Mouse (Mus musculus): ENCODE measurements at regions not wholly inside any gene's neighbourhood (a gene's known extent, or its start where the extent isn't known, plus 50 kb on each side); places are given as distances from the start of the nearest gene placed in this dataset.
"Not testable (repeated sequence)": the region's sequence is repeated elsewhere in the genome, so short reads cannot be mapped to it uniquely, and the experiment has no call there.

DNA sequence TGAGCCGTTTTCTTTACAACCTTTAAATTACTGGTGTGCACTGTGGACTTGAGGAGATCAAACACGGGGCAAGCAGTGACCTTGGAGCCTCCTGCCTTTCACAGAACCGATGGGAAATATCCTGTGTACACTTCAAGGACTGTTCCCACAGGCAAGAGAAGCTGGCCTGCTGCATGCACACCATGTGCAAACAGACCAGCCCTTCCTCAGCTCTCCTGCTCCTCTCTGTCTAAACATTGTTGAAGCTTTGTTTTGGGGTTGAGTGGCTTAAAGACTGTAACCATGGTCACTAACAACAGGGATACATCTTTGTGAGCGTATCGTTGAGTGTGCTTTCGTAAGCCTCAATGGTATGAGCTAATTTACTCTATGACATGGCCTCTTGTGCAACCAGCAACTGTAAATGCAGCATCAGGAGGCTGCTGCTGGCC lies 50.2 kb upstream of the Agps start:
- ATAC-seq, result no peak

DNA sequence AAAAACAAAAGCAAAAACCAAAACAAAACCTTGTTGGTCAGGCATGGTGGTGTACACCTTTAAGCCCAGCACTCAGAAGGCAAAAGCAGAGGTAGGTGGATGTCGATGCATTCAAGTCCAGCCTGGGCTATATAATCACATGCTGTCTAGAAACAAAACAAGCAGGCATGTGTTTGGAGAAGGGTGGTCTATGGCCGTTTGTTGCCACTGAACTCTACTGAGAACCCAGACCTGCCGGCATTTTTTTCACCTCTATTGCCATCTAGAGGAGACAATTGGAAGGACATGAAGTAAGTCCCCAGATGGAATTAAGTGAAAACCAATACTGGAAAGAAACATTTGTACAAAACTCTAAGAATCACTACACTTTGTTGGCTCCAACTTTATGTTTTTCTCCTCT lies 50.9 kb upstream of the Agps start:
- peak; percentile 77 for ATAC-seq

DNA sequence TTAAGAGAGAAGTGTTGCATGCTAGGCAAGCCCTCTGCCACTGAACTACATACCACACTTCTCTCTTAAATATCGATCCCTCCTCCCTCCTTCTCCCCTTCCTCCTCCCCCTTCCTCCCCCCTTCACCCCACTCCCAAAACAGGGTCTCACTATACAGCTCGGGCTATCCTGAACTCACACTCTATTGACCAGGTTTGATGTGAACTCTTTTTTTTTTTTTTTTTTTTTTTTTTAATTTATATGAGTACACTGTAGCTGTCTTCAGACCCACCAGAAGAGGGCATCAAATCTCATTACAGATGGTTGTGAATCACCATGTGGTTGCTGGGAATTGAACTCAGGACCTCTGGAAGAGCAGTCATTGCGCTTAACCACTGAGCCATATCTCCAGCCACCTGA lies 53.3 kb upstream of the Agps start:
- ATAC-seq, result not testable (repeated sequence)

DNA sequence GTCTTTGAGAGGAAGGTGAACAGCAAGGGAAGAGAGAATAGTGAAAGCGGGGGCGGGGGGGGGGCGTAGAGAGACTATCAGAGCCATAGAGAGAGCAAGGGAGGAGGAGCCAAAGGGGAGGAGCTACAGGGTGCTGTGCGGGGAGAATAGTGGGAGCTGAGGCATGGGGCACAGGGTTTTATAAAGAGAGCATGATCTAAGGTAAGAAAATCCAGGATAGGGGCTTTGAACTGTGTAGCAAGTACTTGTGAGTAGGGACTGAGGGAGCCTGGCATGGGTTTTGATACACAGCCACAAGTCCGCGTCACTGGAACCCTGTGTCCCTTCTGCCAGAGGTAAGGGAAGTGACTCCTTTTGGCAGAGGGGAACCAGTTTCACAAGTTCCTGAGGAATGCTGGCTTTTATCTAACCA lies 54.9 kb upstream of the Agps start:
- peak; percentile 80 for ATAC-seq

DNA sequence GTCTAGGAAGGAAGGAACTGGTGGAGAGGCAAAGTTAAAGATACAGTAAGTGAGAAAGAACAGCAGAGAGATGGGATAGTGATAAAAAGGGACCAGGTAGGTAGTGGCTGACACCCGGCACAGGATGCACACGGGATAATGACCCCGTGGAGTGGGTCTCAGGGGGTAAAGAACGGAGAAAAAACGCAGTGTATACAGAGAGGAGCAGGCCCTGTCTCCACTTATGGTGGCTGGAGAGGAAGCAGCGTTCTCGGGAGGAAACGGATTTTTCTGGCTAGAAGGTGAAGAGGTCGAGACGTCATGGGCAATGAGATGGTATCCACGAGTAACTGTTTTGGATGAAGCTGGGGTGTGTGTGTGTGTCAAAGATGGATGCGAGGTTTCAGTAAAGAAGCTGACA lies 55.4 kb upstream of the Agps start:
- ATAC-seq, result peak; percentile 39

DNA sequence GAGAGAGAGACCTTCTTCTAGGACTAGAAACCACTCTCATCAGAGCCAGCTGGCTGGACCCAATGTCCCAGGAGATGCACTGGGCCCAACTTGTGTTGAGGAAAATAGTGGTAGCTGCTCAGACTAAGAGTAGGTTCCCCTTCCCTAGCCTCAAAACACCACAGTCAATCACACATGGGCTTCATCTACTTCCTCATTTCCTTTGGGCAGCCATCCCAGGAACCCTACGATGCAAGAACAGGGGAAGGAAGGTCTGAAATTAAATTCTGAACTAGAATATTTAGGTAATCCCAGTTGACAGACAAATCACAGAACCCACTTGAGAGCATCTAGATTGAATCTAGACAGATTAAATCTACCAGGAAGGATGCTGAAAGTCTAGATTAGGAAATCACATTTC lies 56.8 kb upstream of the Agps start:
- ATAC-seq, result no peak

DNA sequence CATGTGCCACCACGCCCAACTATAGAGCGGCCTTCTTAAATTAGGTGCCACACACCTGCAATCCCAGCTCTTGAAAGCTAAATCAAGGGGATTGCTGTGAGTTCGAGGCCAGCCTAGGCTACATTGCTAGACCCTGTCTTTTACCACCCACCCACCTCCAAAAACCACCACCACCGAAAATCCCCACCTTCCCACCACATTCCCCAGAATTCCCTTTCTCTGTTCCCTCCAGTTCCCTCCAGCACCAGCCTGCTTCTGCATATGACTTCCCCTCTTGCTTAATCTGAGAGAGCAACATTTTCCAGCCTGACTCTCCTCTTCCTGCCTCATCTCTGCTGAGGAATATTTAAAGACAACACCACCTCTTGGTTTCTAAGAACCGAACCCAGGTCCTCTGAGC lies 58.5 kb upstream of the Agps start:
- ATAC-seq, result no peak

DNA sequence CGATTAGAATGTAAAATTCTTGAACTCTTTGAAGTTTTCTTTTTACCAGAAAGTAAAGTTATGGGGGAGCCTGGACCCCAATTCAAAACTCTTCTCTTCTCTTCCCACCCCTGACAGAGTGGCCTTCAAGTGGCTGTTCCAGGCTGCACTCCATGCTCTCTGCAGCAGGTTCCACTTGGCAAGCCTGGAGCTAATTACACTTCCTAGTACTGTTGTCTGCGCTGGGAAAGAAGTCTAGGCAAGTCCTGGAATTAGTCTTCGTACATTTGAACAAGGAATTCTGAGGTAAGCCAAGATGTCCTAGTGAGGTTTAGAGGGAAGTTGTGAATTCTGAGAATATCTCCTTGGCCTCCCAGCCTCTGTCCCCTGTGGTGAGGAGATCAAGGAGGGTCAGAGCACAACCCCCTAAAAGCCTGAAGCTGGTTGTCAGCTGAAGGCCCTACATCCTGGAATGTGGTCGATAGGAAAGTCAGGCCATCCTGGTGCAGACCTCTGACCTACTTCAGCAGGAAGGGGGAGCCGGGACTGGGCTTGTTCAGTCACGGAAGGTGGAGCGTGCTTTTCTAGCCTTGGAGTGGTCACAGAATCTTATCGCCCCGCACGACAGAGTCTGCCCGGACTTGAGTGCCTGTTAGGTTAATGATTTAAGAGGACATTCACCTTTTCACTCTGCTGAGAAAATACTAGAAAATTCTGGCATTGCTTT lies 59.6 kb upstream of the Agps start:
- ATAC-seq, result no peak

DNA sequence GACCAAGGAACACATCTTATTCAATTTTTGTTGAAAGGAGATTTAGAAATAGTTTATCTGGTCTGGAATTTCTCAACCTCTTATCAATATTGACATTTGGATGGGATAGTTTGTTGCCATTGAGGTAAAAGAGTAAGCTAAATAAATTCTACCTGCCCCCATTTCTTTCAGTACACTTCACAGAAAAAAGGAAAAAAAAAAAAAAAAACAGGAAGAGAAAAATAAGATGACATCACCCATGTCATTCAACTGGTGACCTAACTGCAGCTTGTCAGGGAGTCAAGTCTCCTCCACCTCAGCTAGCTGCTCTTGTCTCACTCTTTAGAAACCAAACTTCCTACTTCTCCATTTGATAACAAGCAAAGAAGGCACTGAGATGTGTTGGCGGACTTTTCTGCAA lies 61.3 kb upstream of the Agps start:
- no peak for ATAC-seq

DNA sequence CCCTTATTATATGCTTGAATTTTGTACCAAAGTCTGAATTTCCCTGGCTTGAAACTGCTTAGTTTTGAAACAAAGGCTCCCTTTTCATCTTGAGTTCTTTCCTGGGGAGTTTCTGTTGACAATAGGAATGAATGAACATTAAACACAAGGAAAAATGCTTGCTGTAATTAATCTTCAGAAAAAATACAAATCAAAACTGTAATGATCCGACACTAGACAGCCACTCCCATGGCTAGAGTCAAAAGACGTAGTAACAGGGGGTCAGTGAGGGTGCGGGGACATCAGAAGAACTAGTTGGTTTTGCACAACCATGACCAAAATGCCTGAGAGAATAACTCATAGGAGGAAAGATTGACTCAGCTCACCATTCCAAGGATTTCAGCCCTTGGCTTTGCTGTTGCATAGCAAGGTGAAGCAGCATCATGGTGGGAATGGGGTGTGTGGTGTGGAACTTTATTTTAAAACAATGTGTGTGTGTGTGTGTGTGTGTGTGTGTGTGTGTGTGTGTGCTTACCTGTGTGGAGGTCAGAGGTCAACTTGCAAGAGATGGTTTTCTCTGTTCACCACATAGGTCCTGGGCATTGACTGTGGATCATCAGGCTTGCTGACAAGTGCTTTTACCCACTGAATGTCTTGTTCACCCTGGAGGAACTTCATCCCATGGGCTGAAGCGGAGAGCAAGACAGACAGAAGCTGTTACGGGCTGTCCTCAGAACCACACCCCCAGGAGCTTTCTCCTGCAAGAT lies 63.2 kb upstream of the Agps start:
- ATAC-seq, result no peak

DNA sequence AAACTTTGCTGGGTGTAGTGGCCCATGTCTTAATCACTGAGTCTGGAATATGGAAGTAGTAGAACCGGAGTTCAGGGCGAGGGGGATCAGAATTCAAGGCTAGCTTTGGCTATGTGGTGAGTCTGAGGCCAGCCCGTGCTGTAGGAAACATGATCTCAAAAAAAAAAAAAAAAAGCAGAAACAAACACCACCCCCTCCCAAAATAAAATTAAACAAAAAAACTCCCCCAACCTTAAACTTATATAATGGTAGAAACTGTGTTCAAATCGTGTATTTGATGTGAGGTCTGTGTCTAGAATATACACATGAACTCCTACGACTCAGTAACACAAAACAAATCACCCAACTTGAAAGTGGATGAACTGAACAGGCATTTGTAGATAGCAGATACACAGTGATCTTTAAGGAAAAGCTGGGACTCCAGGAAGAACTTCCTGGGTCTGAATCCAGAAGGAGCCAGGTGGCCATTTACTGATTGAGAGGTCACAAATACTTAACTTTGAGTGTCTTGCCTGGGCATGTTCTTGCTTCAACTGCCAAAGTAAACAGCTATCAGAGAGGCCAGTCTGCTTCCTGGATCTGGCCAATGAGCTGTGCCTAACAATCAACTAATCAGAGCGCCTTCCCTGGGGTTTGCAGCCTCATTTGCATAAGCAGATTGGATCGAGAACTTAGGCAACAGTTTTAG lies 63.6 kb upstream of the Nfe2l2 start:
- ATAC-seq, result no peak

DNA sequence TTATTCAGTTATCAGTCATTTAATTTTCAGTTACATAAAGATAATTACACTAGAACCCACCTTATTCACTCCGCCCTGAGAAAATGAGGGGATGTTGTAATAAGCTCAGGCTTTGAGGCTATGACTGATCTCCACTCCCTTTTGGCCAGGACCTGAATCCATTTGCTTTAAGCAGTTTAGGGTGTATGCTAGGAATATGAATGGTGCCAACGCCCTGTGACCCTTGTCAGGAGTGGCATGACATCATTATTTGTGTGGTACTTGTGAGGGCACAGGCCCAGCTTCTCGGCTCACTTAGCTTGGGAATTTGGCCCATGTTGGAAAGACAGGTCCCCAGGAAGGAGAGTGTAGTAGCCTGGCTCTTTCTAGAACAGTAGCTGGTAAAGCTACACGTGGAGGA lies 61.0 kb upstream of the Nfe2l2 start:
- ATAC-seq, result no peak

DNA sequence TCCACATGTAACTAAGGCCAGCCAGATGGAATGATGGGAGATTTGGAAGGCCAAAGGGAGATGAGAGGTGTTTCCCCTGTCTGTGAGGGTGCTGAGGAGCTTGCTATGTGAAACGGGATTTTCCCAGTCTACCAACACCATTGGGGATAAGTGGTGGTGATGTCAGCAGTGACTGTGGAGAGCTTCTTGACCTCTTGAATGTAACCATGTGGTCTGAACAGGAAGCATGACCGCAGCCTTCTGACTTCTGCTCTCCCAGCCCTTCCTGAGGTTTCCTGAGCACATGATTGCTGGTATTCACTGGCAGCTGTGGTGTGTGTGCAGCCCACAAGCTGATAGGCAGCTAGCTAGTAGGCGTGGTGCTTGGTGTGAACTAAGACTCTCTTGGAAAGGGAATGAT lies 58.8 kb upstream of the Nfe2l2 start:
- ATAC-seq, result peak; percentile 47

DNA sequence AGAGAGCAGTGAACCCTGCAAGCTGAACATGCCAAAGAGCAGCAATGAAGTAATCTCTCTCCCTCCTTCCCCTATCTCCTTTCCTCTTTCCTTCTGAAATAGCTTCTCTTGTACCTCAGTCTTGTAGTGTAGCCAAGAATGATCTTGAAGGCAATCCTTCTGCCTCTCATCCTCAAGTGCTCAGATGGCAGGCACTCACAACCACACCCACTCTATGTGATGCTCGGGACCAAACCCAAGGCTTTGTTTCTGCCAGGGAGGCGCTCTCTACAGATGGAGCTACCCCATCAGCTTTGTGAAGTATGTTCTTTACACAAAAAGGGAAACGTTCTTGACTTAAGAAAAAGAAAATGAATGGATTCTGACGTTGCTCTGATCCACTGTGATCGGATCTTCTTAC lies 57.6 kb upstream of the Nfe2l2 start:
- ATAC-seq, result no peak

DNA sequence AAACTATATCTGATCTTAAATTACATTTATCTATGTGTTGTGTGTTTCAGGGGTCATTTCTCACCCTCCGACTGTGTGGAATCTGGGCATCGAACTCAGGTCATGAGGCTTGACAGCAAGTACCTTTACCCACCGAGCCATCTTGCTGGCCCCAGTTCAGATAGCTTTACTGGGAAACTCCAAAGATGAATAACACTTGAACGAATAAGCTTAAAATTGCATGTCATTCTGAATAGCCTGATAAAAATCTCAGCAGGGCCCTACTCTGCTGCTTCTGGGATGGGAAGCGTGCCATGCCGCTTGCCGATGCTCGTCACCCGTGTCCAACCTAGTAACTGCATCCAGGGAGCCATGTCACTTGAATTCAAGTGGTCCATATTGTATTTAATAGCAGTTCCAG lies 57.2 kb upstream of the Nfe2l2 start:
- no peak for ATAC-seq

DNA sequence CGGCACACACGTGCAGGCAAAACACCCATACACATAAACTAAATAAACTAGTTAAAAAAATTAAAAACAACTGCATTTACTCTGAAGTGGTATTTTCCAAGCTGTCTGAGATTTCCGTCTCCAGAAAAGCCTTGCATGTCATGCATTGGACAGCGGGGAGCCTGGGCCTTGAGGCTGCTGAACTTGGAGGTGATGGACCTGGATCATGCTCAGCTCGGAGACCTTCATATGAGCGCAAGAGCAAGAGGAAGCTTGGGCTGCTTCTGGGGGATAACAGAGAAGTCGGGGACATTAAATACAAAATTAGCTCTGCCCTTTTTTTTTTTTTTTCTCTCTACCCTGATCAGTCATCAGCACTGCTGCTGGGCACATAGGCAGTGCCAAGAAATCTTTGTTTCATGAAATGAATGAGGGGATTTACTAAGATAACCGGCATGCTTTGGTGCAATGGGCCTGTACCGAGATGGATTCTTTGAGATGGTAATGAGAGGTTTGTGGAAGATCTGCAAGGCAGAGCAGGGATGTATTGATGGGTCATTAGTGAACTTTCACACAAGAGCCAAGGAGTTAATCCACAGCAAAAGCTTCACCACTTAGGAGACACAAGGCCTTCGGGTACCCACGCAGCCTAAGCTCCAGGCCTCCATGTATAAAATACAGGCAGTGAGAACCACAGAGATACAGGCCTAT lies 54.9 kb upstream of the Nfe2l2 start:
- no peak for ATAC-seq

DNA sequence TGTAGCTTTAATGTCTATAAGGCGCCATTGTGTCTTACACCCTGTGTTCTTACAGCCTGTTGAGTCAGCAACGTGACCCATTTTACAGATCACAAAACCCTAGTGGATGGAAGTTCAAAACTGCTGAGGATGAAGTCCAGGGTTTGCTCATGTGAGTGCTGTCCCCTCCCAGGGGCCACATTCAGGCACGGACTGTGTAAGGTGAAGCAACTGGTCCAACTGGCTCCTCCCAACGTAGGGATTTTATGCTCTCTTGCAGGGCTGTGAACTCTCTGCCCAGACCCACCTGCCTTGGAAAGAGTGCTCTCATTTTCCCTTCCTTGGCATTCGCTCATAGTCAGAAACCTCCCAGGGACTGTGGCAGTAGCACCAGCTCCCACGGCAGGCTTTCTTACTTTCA lies 53.8 kb upstream of the Nfe2l2 start:
- ATAC-seq, result no peak

DNA sequence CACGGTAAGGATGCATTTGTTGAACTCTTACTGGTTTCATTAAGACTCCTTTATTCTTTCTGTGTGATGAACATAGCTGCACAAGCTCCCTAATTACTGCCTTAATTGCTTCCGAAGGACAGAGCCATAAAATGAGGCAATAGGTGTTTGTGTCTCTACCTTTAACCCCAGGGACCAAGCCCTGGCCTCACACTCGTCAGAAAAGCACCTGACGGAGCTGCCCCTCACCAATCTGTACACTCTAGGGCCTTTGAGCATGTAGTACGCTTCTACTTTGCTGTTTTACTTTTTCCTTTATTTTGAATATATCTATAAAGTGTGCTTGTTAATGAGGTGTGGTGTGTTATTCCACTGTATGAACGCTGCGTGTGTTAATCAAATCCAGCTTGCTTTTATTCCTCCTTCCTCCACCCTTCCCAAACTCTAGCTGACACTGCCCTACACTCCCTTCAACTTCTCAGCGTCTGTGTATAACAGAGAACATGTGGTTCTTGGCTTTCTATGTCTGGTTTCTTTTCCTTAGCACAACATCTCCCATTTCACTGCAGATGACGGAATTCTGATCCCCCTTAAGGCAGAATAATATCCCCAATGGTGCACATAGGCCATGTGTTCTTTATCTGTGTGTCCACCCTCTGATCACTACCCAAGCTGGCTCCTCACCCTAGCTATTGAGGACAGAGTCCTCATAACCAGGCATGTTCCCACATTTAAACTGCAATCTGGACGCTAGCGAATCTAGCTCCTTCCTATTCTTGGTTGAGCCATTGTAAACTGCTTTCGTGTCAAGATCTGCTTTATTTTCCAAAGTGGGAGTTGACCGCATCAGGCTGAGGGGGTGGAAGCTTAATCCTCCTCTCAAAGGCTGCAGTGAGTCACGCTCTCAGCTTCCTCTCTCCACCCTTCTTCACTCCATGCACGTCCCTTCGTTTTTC lies 52.5 kb upstream of the Nfe2l2 start:
- no peak for ATAC-seq

DNA sequence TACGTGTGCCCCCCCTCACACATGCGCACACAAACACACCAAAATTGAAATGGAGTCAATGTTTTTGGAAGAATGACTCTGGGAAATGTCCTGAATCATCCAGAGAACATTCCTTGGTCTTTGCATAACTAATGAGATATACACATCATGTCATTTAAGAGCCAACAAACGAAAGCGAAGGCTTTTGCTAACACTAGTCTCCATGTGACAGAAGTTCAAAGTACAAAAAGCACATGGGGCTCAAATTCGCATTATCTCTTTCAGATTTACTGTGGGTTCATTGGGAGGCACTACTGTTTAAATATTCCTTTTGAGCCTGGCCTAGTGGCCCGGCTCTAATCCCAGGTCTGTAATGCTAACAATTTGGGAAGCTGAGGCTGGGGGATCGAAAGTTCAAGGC lies 50.2 kb upstream of the Nfe2l2 start:
- ATAC-seq, result no peak
